Mouse (Mus musculus): ENCODE measurements at regions not wholly inside any gene's neighbourhood (a gene's known extent, or its start where the extent isn't known, plus 50 kb on each side); places are given as distances from the start of the nearest gene placed in this dataset.

DNA sequence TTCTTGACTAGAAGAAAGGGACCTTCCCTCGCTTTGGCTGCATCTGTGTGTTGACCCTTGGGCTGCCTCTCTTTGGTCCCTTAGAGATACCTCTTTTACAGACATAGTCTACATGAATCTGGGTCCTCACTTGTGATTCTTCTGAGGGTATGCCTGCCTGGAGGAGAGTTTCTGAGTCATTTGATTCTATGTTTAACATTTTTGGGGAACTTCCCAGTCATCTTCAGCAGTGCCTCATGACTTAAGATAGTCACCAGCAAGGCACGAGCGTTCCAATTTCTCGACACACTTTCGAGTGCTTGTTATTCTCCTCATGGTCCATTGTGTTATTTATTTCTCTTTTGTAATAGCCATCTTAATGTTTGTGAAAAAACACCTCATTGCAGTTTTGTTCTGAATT, 549.4 kb upstream of the Gulo start:
- Histone ChIP-seq H3K4me1 (replicated peaks; ENCODE audit: control insufficient read depth, insufficient read depth, low read length) (no peaks in the 10 kb centered on the region), H3K27me3 (replicated peaks; ENCODE audit: control insufficient read depth, insufficient read depth, low read length) (no peaks in the 10 kb centered on the region), H3K9ac (ENCODE audit: low read depth, low read length) (no peak overlapping the region), H3K4me3 (ENCODE audit: low read depth, low read length) (no peak overlapping the region), H3K27ac (ENCODE audit: low read depth, low read length) (no peak overlapping the region), H3K4me2 (replicated peaks; ENCODE audit: low read depth) (no peak overlapping the region), H3K9me3 (ENCODE audit: control insufficient read depth) (no peaks in the 10 kb centered on the region), H3K36me3 (ENCODE audit: control insufficient read depth, insufficient read depth) (no peaks in the 10 kb centered on the region)
- ATAC-seq, result no peak
- TF ChIP-seq CTCF (IDR thresholded peaks at IDR 0.05; ENCODE audit: low read depth), result no peak
- 91% methylated on average over 5 of the region's 5 CpGs for WGBS

DNA sequence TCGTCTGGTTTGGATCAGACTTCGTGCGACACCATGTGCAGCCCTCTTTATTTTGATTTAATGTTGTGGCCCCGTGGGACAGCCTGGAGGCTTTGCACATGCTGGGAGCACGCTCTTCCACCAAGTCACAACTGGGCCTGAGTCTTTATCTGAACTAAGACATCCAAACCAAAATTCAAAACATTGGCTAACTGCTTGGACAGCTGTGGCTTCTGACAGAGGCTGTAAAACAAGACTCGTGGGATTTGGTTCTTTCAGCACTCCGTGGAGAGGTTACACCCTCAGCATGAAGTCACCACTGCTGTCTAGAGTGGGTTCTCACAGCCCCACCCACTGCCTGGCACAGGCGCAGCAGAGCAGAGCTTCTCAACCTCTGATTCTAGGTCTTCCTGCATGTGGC, 548.6 kb upstream of the Gulo start:
- Histone ChIP-seq H3K36me3 (ENCODE audit: control insufficient read depth, insufficient read depth) (no peaks in the 10 kb centered on the region), H3K27ac (ENCODE audit: low read depth, low read length) (no peak overlapping the region), H3K9ac (ENCODE audit: low read depth, low read length) (no peak overlapping the region), H3K4me3 (ENCODE audit: low read depth, low read length) (no peak overlapping the region), H3K4me1 (replicated peaks; ENCODE audit: control insufficient read depth, insufficient read depth, low read length) (no peaks in the 10 kb centered on the region), H3K27me3 (replicated peaks; ENCODE audit: control insufficient read depth, insufficient read depth, low read length) (no peaks in the 10 kb centered on the region), H3K9me3 (ENCODE audit: control insufficient read depth) (no peaks in the 10 kb centered on the region), H3K4me2 (replicated peaks; ENCODE audit: low read depth) (no peak overlapping the region)
- WGBS, result 65% methylated on average over 8 of the region's 8 CpGs
- no peak for TF ChIP-seq CTCF (IDR thresholded peaks at IDR 0.05; ENCODE audit: low read depth)
- ATAC-seq, result no peak

DNA sequence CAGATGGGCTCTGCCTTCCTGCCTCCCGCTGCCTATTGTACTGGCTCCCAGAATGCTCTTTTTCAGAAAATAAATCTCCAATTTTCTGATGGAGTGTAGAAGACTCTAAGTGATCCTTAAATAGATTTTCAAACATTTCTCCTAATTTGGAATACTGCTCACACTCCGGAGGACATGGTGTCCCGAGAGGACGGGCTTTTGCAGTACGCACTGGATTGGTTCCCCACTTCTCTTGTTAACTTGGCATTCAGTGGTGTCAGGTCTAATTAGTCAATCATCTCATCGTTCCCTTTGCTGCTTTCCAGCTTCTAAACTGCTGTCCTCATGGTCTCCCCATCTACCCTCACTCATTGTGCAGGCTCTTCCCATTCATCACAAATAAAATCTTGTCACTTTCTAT, 529.5 kb upstream of the Gulo start:
- Histone ChIP-seq H3K27ac (ENCODE audit: low read depth, low read length) (no peak overlapping the region), H3K4me1 (replicated peaks; ENCODE audit: control insufficient read depth, insufficient read depth, low read length) (no peaks in the 10 kb centered on the region), H3K4me2 (replicated peaks; ENCODE audit: low read depth) (no peak overlapping the region), H3K4me3 (ENCODE audit: low read depth, low read length) (no peak overlapping the region), H3K9ac (ENCODE audit: low read depth, low read length) (no peak overlapping the region), H3K9me3 (ENCODE audit: control insufficient read depth) (no peaks in the 10 kb centered on the region), H3K36me3 (ENCODE audit: control insufficient read depth, insufficient read depth) (no peaks in the 10 kb centered on the region), H3K27me3 (replicated peaks; ENCODE audit: control insufficient read depth, insufficient read depth, low read length) (no peaks in the 10 kb centered on the region)
- WGBS, result 83% methylated on average over 6 of the region's 6 CpGs
- no peak for TF ChIP-seq CTCF (IDR thresholded peaks at IDR 0.05; ENCODE audit: low read depth)
- no peak for ATAC-seq

DNA sequence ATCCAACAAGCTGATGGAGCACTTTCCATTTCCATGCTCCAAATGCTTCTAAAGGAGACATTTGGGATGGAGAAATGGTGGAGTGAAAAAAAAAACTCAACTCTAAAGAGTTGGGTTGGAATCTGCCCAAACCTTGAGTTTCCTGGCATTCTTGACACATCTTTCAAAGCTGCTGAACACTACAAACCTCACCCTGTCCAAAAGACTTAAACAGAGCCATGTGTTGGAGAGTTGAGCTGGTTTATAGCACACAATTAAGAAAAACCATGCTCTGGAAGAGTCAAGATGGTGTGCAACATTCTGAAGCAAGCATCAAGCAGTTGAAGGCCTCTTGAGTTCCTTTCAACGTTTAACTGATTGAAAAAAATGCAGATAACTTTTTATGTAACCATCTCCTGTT, 525.7 kb upstream of the Gulo start:
- H3K4me2 ChIP-seq (replicated peaks; ENCODE audit: low read depth), result no peak overlapping the region
- H3K27ac ChIP-seq (ENCODE audit: low read depth, low read length), result no peak overlapping the region
- H3K9me3 ChIP-seq (ENCODE audit: control insufficient read depth), result no peaks in the 10 kb centered on the region
- H3K4me3 ChIP-seq (ENCODE audit: low read depth, low read length), result no peak overlapping the region
- no peaks in the 10 kb centered on the region for H3K36me3 ChIP-seq (ENCODE audit: control insufficient read depth, insufficient read depth)
- no peaks in the 10 kb centered on the region for H3K27me3 ChIP-seq (replicated peaks; ENCODE audit: control insufficient read depth, insufficient read depth, low read length)
- ATAC-seq, result no peak
- no peaks in the 10 kb centered on the region for H3K4me1 ChIP-seq (replicated peaks; ENCODE audit: control insufficient read depth, insufficient read depth, low read length)
- no peak for TF ChIP-seq CTCF (IDR thresholded peaks at IDR 0.05; ENCODE audit: low read depth)
- no peak overlapping the region for H3K9ac ChIP-seq (ENCODE audit: low read depth, low read length)
- WGBS, result 48% methylated on average over 1 of the region's 1 CpGs

DNA sequence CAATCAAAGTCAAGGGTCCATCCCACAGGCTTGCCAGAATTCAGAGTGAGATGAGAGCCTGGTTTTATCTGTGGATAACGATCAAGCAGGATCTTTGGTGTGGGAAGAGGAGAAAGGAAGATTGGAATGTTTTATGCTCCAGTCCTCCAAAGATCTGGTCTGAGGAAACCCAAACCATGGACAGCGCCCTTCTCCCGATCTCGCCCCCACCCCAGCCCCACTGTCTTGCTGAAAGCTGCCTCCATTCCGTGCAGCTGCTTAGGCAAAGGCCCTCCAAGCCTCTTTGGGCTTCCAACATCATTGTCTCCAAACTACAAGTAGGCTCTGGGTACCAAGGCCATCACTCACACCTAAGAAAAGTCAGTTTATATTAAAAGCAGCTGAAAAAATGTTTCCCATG, 519.1 kb upstream of the Gulo start:
- ATAC-seq, result no peak
- 23% methylated on average over 5 of the region's 5 CpGs for WGBS

DNA sequence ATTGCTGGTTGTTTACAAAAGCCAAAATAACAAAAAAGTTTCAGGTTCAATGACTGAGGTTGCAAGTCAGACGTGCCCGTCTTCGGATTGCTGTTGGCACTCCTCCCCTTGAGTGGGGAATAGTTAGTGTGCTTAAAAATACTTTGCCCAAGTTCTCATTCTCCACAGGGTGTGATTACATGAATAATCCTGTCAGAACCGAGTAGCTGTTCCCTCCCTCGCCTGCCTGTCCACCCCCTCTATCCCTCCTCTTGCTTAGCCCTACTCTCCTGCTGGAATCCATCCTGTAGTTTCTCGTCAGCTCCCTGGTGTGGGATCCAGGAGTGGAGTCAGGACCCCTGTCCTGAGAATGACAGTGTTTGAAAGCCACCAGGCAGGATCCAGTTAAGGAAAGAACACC, 518.1 kb upstream of the Gulo start:
- no peaks in the 10 kb centered on the region for H3K9me3 ChIP-seq (ENCODE audit: control insufficient read depth)
- ATAC-seq, result no peak
- WGBS, result 63% methylated on average over 6 of the region's 6 CpGs
- H3K4me2 ChIP-seq (replicated peaks; ENCODE audit: low read depth), result no peak overlapping the region
- TF ChIP-seq CTCF (IDR thresholded peaks at IDR 0.05; ENCODE audit: low read depth), result no peak
- no peaks in the 10 kb centered on the region for H3K36me3 ChIP-seq (ENCODE audit: control insufficient read depth, insufficient read depth)
- H3K27me3 ChIP-seq (replicated peaks; ENCODE audit: control insufficient read depth, insufficient read depth, low read length), result no peaks in the 10 kb centered on the region
- no peak overlapping the region for H3K4me3 ChIP-seq (ENCODE audit: low read depth, low read length)
- H3K27ac ChIP-seq (ENCODE audit: low read depth, low read length), result no peak overlapping the region
- H3K4me1 ChIP-seq (replicated peaks; ENCODE audit: control insufficient read depth, insufficient read depth, low read length), result no peaks in the 10 kb centered on the region
- no peak overlapping the region for H3K9ac ChIP-seq (ENCODE audit: low read depth, low read length)

More for the DNA sequence above, 519.1 kb upstream of the Gulo start:
- no peak overlapping the region for H3K4me3 ChIP-seq (ENCODE audit: low read depth, low read length)
- H3K27me3 ChIP-seq (replicated peaks; ENCODE audit: control insufficient read depth, insufficient read depth, low read length), result no peaks in the 10 kb centered on the region
- H3K9me3 ChIP-seq (ENCODE audit: control insufficient read depth), result no peaks in the 10 kb centered on the region
- no peaks in the 10 kb centered on the region for H3K4me1 ChIP-seq (replicated peaks; ENCODE audit: control insufficient read depth, insufficient read depth, low read length)
- no peak overlapping the region for H3K4me2 ChIP-seq (replicated peaks; ENCODE audit: low read depth)
- no peak overlapping the region for H3K27ac ChIP-seq (ENCODE audit: low read depth, low read length)
- no peaks in the 10 kb centered on the region for H3K36me3 ChIP-seq (ENCODE audit: control insufficient read depth, insufficient read depth)
- H3K9ac ChIP-seq (ENCODE audit: low read depth, low read length), result no peak overlapping the region
- no peak for TF ChIP-seq CTCF (IDR thresholded peaks at IDR 0.05; ENCODE audit: low read depth)

DNA sequence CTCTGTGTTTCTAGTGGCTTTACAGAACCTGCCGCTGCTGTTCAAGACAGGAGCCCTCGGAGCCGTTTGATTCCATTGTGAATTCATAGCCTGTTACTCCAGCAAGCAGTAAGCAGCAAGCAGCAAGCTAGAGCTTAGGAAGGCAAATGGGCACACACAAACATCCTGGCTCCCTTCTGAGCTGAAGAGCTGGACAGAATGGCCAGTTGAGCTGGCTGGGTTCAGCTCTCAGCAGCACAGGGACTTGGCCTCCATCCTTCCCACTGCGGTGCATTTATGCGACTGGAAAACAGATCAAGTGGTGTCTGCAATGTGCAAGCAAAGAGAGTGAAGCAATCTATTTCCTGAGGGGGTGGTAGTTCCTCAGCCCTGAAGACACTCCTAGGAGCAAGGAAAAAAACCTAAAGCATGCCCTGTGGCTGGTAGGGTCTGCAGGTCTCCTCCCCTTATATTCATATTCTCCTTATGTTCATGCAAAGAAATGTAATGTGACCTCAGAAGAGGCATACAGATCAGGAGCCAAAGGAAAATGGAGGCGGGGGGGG, 513.9 kb upstream of the Gulo start:
- H3K4me2 ChIP-seq (replicated peaks; ENCODE audit: low read depth), result no peak overlapping the region
- H3K27me3 ChIP-seq (replicated peaks; ENCODE audit: control insufficient read depth, insufficient read depth, low read length), result no peaks in the 10 kb centered on the region
- H3K9me3 ChIP-seq (ENCODE audit: control insufficient read depth), result no peaks in the 10 kb centered on the region
- 83% methylated on average over 6 of the region's 6 CpGs for WGBS
- no peak for ATAC-seq
- H3K4me3 ChIP-seq (ENCODE audit: low read depth, low read length), result no peak overlapping the region
- no peaks in the 10 kb centered on the region for H3K4me1 ChIP-seq (replicated peaks; ENCODE audit: control insufficient read depth, insufficient read depth, low read length)
- no peak overlapping the region for H3K9ac ChIP-seq (ENCODE audit: low read depth, low read length)
- no peak overlapping the region for H3K27ac ChIP-seq (ENCODE audit: low read depth, low read length)
- TF ChIP-seq CTCF (IDR thresholded peaks at IDR 0.05; ENCODE audit: low read depth), result no peak
- no peaks in the 10 kb centered on the region for H3K36me3 ChIP-seq (ENCODE audit: control insufficient read depth, insufficient read depth)
